Mouse (Mus musculus) ES-E14 (cell line): Measurements from ENCODE around the gene Kcna1.

Experiments used
- CHD2 ChIP-seq: IDR thresholded peaks from 2 replicates; pipeline ENCODE4 v1.6.1; 2014; ENCODE audit warnings: mild to moderate bottlenecking, low read depth, low read length, inconsistent platforms
- MAFK ChIP-seq: IDR thresholded peaks from 2 replicates; pipeline ENCODE4 v1.6.1; 2014; ENCODE audit warnings: mild to moderate bottlenecking, low read depth, low read length, inconsistent platforms; ENCODE audit not compliant: insufficient read depth
- ZC3H11A ChIP-seq: IDR thresholded peaks from 2 replicates; pipeline ENCODE4 v1.6.1; 2012; ENCODE audit warnings: low read depth, mild to moderate bottlenecking, inconsistent platforms, low read length, borderline replicate concordance
- ZNF384 ChIP-seq: IDR thresholded peaks from 2 replicates; pipeline ENCODE4 v1.6.1; 2012; ENCODE audit warnings: low read depth, low read length, inconsistent platforms

GRCm38 (mm10) chr6:126687120-126687519 is 40.9 kb upstream of the Kcna1 start:
- TF ChIP-seq CHD2 (no peak), ZC3H11A (no peak), MAFK (no peak), ZNF384 (no peak)
